Mouse (Mus musculus): ENCODE measurements around the gene Akap2. TPM values are rescaled to one million over a fixed set of nuclear protein-coding genes. Genes with fewer than 3 reads are reported as not detected.

Gene Akap2
- polyA plus RNA-seq, 1 experiment from 2014 or later: 99.3 TPM

DNA sequence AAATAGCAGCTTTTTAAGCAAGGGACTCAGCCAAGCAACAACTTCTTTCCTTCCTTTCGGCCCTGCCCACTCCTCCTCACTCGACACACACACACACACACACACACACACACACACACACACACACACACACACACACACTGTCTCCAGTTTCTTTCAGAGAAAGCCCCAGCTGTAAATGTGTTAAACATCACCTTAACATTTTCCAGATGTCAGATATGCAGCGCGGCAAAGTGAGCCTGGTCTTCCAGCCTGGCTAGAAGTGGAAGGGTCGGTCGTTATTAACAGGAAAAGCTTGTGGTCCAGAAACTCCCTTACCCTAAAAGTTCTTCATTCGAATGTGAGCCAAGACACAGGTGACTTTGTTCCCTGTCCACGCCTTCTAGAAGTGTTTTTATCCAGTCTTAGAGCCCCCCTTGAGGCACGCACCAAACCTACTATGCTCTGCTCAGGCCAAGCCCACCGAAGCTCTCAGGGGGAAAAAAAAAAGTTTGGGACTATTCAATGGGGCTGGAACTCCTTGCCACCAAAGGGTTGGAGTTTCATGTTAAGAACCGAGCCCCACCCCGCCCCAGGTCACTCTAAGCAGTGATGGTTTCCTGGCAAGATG is 129.0 kb downstream of the Akap2 start:
- CTCF ChIA-PET: interaction anchor here (1.2 to 1.6 kb wide), 3 partner anchors 17 to 82 kb away, joined by 3 read pairs; no protein-coding TSS in a partner anchor
- POLR2A ChIA-PET: interaction anchor here (0.6 to 1.1 kb wide), 2 partner anchors 9 to 1345 kb away, joined by 3 to 5 read pairs; no protein-coding TSS in a partner anchor
- no peak for DNase-seq (ENCODE audit: low read depth, low spot score)
- in situ Hi-C loops (cut with MboI; ENCODE audit: low pct_unique_long_range_greater_than_20kb): no loop called here
- no peak for TF ChIP-seq CTCF (IDR thresholded peaks at IDR 0.05)
- no peak for ATAC-seq
- no peaks in the 10 kb centered on the region for H3K27me3 ChIP-seq

DNA sequence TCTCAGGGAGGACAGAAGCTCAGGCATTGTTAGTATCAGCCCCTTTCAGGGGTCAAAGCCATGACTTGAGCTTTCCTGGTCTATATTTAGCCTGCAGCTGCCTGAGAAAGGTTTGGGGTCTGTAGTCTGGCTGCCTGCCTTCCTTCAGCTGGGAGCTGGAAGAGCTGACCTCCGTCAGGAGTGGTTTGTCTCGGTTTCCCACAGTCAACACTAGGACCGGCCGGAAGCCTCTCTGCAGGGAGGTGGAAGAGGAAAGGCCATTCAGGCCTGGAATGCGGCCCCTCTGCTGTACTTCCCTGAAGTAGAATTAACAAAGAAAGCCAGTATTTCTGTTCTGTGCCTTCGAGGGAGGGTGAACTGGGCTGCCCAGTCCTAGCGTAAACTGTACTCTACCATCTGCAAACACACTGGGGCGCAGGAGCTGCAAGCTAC is 129.6 kb downstream of the Akap2 start:
- POLR2A ChIA-PET: interaction anchor here (1.0 to 1.1 kb wide), 2 partner anchors 9 to 93 kb away, joined by 3 to 5 read pairs; no protein-coding TSS in a partner anchor

DNA sequence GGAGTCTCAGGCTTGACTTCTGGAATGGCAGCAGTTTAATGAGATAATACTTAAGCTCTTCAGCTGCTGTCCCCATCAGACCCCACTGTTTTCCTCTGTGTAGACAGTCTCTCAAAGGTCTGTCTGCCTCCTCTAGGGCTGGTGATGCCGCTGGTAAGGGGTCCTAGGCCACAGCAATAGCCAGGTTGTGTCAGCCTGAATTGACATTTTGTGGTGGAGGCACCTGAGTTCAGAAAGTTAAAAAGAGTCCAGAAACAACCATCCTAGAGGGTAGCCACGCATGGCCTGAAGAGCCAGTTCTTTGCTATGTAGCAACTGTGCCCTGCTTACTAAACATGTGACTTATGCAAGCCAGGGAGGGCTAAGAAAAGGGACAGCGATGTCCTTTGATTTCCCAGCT is 130.2 kb downstream of the Akap2 start:
- ChIA-PET POLR2A (interaction anchor here (1.0 kb wide), 1 partner anchor 93 kb away, joined by 3 read pairs; no protein-coding TSS in a partner anchor), CTCF (interaction anchor here (1.4 to 2.1 kb wide), 2 partner anchors 10 to 83 kb away, joined by 3 to 6 read pairs; no protein-coding TSS in a partner anchor)
- in situ Hi-C loops (cut with MboI; ENCODE audit: low pct_unique_long_range_greater_than_20kb): no loop called here
- no peaks in the 10 kb centered on the region for H3K27me3 ChIP-seq
- DNase-seq (ENCODE audit: low read depth, low spot score) (no peak), ATAC-seq (no peak)
- no peak for TF ChIP-seq CTCF (IDR thresholded peaks at IDR 0.05)

More for the DNA sequence above, 129.6 kb downstream of the Akap2 start:
- TF ChIP-seq CTCF (IDR thresholded peaks at IDR 0.05): no peak
- ATAC-seq: no peak
- in situ Hi-C loops (cut with MboI; ENCODE audit: low pct_unique_long_range_greater_than_20kb): no loop called here
- CTCF ChIA-PET: interaction anchor here (1.2 to 1.4 kb wide), 2 partner anchors 44 to 82 kb away, joined by 3 read pairs; no protein-coding TSS in a partner anchor
- DNase-seq (ENCODE audit: low read depth, low spot score): no peak
- H3K27me3 ChIP-seq: no peaks in the 10 kb centered on the region

DNA sequence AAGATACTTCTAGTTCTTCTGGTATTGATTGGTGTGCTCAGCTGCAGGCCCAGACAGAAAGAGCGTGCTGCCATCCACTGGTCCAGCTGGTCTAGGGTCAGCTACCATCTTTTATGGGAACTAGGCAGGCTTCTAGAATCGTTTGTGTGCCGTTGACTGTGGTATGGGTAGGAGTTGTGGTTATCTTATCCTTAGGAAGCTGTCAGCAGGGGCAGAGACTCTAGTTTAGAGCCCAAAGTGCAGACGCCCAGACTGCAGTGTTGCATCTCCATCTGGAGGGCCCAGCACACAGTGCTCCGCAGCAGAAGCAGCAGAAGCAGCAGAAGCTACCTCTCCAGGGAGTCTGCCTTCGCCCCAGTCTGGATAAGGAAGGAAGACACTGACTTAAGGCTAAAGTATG is 132.0 kb downstream of the Akap2 start:
- TF ChIP-seq CTCF (IDR thresholded peaks at IDR 0.05): no peak
- DNase-seq (ENCODE audit: low read depth, low spot score) (no peak), ATAC-seq (no peak)
- in situ Hi-C loops (cut with MboI; ENCODE audit: low pct_unique_long_range_greater_than_20kb): no loop called here
- CTCF ChIA-PET: interaction anchor here (0.8 to 2.1 kb wide), 2 partner anchors 8 to 11 kb away, joined by 3 to 6 read pairs; no protein-coding TSS in a partner anchor
- POLR2A ChIA-PET: interaction anchor here (0.6 to 1.7 kb wide), 2 partner anchors 10 to 12 kb away, joined by 3 to 4 read pairs; no protein-coding TSS in a partner anchor
- no peaks in the 10 kb centered on the region for H3K27me3 ChIP-seq

DNA sequence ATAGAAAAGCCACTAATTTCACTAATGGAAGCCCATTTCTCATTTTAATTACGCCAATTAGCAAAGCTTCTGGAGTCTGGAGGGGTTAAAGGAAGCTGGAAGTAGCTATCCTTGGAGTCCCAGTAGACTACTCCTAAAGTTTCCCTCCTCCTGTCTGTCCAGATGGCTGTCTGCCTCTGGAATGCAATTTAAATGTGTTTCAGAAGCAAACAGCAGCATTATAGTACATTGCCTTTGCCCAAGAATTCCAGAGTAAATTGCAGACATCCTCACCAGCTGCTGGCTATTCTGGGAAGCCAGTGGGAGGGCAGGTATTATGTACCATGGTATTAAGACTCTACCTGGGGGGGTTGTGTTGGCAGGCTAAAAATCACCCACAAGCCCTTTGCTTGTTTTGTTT is 134.3 kb downstream of the Akap2 start:
- no peak for TF ChIP-seq CTCF (IDR thresholded peaks at IDR 0.05)
- in situ Hi-C loops (cut with MboI; ENCODE audit: low pct_unique_long_range_greater_than_20kb): no loop called here
- ATAC-seq (no peak), DNase-seq (ENCODE audit: low read depth, low spot score) (no peak)
- POLR2A ChIA-PET: no interaction called here
- CTCF ChIA-PET: no interaction called here
- no peaks in the 10 kb centered on the region for H3K27me3 ChIP-seq

DNA sequence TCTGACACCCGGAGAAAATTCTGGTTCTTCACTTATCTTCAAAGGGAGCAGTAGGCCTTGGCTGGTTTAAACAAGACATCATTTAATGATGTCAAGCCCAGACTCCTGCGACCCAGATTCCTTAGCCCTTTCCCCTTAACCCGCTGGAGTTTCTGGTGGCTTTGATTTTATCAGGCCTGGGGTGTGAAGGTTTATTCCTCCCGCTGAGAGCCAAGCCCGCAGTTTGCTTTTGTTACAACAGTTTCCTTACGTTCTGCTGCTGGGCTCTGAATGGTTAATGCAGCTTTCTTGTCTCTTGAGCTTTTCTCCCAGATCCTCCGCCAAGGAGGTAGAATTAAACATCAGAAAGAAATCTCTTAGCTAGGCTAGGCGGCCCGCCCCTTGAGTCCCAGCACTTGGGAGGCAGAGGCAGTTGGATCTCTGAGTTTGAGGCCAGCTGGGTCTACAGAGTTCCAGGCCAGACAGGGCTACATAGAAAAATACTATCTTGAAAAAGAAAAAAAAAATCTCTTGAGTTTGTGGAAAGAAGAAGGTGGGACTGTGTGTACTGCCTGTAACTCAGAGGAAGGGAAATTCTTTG is 135.1 kb downstream of the Akap2 start:
- in situ Hi-C loops (cut with MboI; ENCODE audit: low pct_unique_long_range_greater_than_20kb): no loop called here
- CTCF ChIA-PET: interaction anchor here (0.8 kb wide), 1 partner anchor 26 kb away, joined by 3 read pairs; no protein-coding TSS in a partner anchor
- no peak for ATAC-seq

DNA sequence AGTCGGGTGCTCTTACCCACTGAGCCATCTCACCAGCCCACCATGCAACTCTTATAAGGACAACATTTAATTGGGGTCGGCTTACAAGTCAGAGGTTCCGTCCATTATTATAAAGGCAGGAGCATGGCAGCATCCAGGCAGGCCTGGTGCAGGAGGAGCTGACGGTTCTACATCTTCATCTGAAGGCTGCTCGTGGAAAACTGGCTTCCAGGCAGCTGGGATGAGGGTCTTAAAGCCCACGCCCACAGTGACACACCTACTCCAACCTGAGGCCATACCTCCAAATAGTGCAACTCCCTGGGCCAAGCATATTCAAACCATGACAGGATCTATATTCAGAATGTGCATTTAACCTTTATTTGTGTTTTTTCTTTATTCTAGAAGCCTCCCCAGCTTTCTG is 136.7 kb downstream of the Akap2 start:
- no peak for TF ChIP-seq CTCF (IDR thresholded peaks at IDR 0.05)
- ChIA-PET POLR2A (no interaction called here), CTCF (no interaction called here)
- no peak for ATAC-seq
- in situ Hi-C loops (cut with MboI; ENCODE audit: low pct_unique_long_range_greater_than_20kb): no loop called here
- no peaks in the 10 kb centered on the region for H3K27me3 ChIP-seq
- no peak for DNase-seq (ENCODE audit: low read depth, low spot score)

More for the DNA sequence above, 135.1 kb downstream of the Akap2 start:
- H3K27me3 ChIP-seq: no peaks in the 10 kb centered on the region
- no peak for DNase-seq (ENCODE audit: low read depth, low spot score)
- no peak for TF ChIP-seq CTCF (IDR thresholded peaks at IDR 0.05)
- POLR2A ChIA-PET: no interaction called here

DNA sequence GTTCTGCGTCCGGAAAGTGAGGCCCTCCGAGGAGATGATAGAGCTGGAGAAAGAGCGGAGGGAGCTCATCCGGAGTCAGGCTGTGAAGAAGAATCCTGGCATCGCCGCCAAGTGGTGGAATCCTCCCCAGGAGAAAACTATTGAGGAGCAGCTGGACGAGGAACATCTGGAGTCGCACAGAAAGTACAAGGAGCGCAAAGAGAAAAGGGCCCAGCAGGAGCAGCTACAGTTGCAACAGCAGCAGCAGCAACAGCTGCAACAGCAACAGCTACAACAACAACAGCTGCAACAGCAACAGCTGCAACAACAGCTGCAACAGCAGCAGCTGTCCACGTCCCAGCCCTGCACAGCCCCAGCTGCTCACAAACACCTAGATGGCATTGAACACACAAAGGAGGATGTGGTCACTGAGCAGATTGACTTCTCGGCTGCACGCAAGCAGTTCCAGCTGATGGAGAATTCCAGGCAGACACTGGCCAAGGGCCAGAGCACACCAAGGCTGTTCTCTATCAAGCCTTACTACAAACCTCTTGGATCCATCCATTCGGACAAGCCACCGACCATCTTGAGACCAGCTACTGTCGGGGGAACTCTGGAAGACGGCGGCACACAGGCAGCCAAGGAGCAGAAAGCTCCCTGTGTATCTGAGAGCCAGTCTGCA is 138.0 kb downstream of the Akap2 start:
- ATAC-seq: no peak
- POLR2A ChIA-PET: interaction anchor here (1.8 kb wide), 1 partner anchor 9 kb away, joined by 5 read pairs; no protein-coding TSS in a partner anchor
- in situ Hi-C loops (cut with MboI; ENCODE audit: low pct_unique_long_range_greater_than_20kb): no loop called here
- CTCF ChIA-PET: no interaction called here
- TF ChIP-seq CTCF (IDR thresholded peaks at IDR 0.05): no peak
- no peaks in the 10 kb centered on the region for H3K27me3 ChIP-seq
- DNase-seq (ENCODE audit: low read depth, low spot score): no peak

DNA sequence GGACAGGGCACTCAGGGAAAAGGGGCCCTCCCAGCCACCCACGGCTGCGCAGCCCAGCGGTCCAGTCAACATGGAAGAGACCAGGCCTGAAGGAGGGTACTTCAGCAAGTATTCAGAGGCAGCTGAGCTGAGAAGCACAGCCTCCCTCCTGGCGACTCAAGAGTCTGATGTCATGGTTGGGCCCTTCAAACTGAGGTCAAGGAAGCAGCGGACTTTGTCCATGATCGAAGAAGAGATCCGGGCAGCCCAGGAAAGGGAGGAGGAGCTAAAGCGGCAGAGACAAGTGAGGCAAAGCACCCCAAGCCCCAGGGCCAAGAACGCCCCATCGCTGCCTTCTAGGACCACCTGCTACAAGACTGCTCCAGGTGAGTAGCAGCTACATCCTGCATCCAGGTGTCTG is 139.2 kb downstream of the Akap2 start:
- ChIA-PET POLR2A (interaction anchor here (1.8 kb wide), 1 partner anchor 10 kb away, joined by 5 read pairs; no protein-coding TSS in a partner anchor), CTCF (no interaction called here)
- in situ Hi-C loops (cut with MboI; ENCODE audit: low pct_unique_long_range_greater_than_20kb): no loop called here
- no peak for DNase-seq (ENCODE audit: low read depth, low spot score)
- TF ChIP-seq CTCF (IDR thresholded peaks at IDR 0.05): no peak
- H3K27me3 ChIP-seq: no peaks in the 10 kb centered on the region
- ATAC-seq: no peak

DNA sequence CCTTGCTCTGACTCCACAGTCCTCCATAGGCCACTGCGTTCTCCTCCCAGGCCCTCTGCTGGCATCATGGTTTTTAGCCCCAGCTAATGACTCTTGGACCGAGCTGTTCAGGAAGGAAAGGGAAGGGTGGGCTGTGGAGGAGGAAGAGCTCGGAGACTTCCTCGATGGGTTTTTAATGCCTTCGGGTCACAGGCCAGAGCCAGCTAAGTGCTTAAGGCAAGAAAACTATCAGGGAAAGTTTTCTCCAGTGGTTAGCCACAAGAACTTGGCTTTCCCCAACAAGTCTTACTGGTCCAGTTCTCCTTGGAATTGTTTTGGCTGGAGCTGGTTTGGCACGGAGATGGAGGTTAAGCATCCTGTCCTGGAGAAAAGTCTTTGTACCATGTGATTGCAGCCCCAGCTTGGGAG is 142.8 kb downstream of the Akap2 start:
- no peaks in the 10 kb centered on the region for H3K27me3 ChIP-seq
- peak; percentile 53 for DNase-seq (ENCODE audit: low read depth, low spot score)
- ChIA-PET POLR2A (interaction anchor here (1.5 kb wide), 1 partner anchor 11 kb away, joined by 4 read pairs; no protein-coding TSS in a partner anchor), CTCF (interaction anchor here (0.9 to 1.3 kb wide), 3 partner anchors 10 to 23 kb away, joined by 3 to 4 read pairs (median 3); no protein-coding TSS in a partner anchor)
- in situ Hi-C loops (cut with MboI; ENCODE audit: low pct_unique_long_range_greater_than_20kb): no loop called here
- TF ChIP-seq CTCF (IDR thresholded peaks at IDR 0.05): no peak
- ATAC-seq: no peak

All from Patski (cell line).